Mouse (Mus musculus) heart, embryonic 13.5 days (tissue): ENCODE measurements at regions not wholly inside any gene's neighbourhood (a gene's known extent, or its start where the extent isn't known, plus 50 kb on each side); places are given as distances from the start of the nearest gene placed in this dataset.

Source experiments
- ATAC-seq: fragments of 200-750 bp; cut with Nextera tagmentation; 2 replicates; pipeline ENCODE4 v1.8.0; 2017; ENCODE audit warnings: moderate TSS enrichment; ENCODE audit not compliant: insufficient number of reproducible peaks, low FRiP score, low TSS enrichment; ENCODE audit errors: extremely low read depth
- H3K27ac ChIP-seq: fragments of 300-500 bp; sonication (generic); replicated peaks from 2 replicates; pipeline ENCODE4 v1.5.1; 2015; ENCODE audit warnings: moderate library complexity, mild to moderate bottlenecking, inconsistent platforms
- H3K27me3 ChIP-seq: fragments of 300-500 bp; sonication (generic); replicated peaks from 2 replicates; pipeline ENCODE4 v1.6.1; 2015; ENCODE audit warnings: mild to moderate bottlenecking, inconsistent platforms
- H3K36me3 ChIP-seq: fragments of 300-500 bp; sonication (generic); 2 replicates; pipeline ENCODE4 v1.6.1; 2015; ENCODE audit warnings: mild to moderate bottlenecking, inconsistent platforms
- H3K4me1 ChIP-seq: fragments of 300-500 bp; sonication (generic); 2 replicates; pipeline ENCODE4 v1.6.1; 2015; ENCODE audit warnings: inconsistent platforms
- H3K4me2 ChIP-seq: fragments of 300-500 bp; sonication (generic); 2 replicates; pipeline ENCODE4 v1.6.1; 2015; ENCODE audit warnings: inconsistent platforms, mild to moderate bottlenecking, moderate library complexity
- H3K4me3 ChIP-seq: fragments of 300-500 bp; sonication (generic); 2 replicates; pipeline ENCODE4 v1.5.1; 2015; ENCODE audit warnings: moderate library complexity, mild to moderate bottlenecking, inconsistent platforms
- H3K9ac ChIP-seq: fragments of 300-500 bp; sonication (generic); 2 replicates; pipeline ENCODE4 v1.6.1; 2015; ENCODE audit warnings: inconsistent platforms, mild to moderate bottlenecking, moderate library complexity
- H3K9me3 ChIP-seq: fragments of 300-500 bp; sonication (generic); 2 replicates; pipeline ENCODE4 v1.6.1; 2016; ENCODE audit warnings: inconsistent platforms
- WGBS: fragments of 180-500 bp; shearing (Covaris S2); methylation state at CpG from one replicate; pipeline ENCODE4 v1.1.7; 2015; ENCODE audit warnings: mixed read lengths; 5-methylcytosine and 5-hydroxymethylcytosine counted together

DNA sequence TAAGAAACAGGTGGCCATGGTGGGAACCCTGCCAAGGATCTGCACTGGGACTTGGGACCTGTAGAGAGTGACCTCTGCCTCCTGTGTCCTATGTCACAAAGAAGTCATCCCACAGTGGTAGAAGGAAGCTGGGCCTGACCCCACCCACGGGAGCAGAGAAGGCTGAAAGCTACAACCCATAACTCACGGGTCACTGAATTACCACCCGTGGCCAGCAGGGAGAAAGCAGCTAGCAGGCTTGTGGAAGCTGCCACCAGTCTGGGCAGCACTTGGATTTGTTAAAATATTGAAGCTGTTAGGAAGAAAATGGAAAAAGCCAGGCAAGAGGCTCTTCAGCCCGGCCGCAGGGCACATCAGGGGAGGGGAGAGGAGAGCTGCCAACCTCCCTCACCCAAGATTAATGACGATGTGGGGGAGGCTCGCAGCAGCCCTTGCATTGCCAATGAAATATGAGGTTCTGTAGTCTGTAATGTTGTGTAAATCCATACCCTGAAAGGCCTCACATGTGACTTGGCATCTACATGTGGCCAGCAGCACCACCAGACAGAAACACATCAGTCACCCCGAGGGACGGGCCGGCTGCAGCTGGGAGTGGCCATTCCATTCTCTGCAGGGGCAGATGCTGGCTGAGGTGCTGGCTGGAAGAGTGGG is 94.5 kb downstream of the Olfm1 start:
- 0 out of 2 replicates have a peak, but pooled peaks cover 6% of the 10 kb centered on the region for H3K4me1 ChIP-seq
- no peak overlapping the region for H3K9ac ChIP-seq
- H3K4me2 ChIP-seq, result no peak overlapping the region
- peaks cover 24% of the 10 kb centered on the region; the same call in 1 of the 2 replicates for H3K27me3 ChIP-seq
- 51% methylated on average over 10 of the region's 10 CpGs for WGBS
- no peak for ATAC-seq
- no peaks in the 10 kb centered on the region for H3K9me3 ChIP-seq
- H3K27ac ChIP-seq, result no peak overlapping the region
- no peak overlapping the region for H3K4me3 ChIP-seq
- H3K36me3 ChIP-seq, result no peaks in the 10 kb centered on the region

GRCm38 (mm10) chr2:28289339-28289738 is 96.5 kb downstream of the Olfm1 start:
- Histone ChIP-seq H3K27me3 (peaks cover 26% of the 10 kb centered on the region; the same call in 1 of the 2 replicates), H3K27ac (no peak overlapping the region), H3K9ac (no peak overlapping the region), H3K9me3 (no peaks in the 10 kb centered on the region), H3K4me1 (0 out of 2 replicates have a peak, but pooled peaks cover 6% of the 10 kb centered on the region), H3K4me2 (no peak overlapping the region), H3K4me3 (no peak overlapping the region), H3K36me3 (no peaks in the 10 kb centered on the region)
- 74% methylated on average over 6 of the region's 6 CpGs for WGBS
- ATAC-seq, result no peak

DNA sequence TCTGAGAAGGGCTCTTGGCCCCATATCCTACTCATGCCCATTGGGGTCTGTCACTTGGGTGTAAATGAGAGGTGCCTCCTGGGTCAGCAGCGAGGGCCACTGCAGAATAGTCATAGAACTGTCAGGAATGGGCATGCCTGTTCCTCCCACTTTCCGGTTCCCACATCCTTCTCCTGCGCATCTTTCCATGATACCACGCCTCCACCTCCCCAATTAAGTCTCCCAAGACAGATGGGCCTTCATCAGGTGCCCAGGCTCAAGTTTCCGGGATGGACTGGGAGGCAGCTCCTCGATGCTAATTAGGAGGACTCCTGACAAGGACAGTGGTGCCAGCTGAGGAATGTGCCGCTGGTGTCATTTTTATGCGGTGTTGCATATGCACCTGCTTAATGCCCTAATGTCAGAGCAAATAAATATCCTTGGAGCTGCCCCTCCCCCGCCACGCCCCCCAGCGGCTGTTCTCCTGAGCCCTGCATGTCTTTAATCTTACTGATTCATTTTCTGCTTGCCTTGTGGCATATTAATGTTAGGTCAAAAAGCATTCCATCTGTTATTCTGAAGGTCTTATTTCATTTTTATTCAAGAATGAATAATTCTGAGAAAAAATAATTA is 97.2 kb downstream of the Olfm1 start:
- Histone ChIP-seq H3K9me3 (no peaks in the 10 kb centered on the region), H3K4me2 (no peak overlapping the region), H3K27ac (no peak overlapping the region), H3K27me3 (peaks cover 23% of the 10 kb centered on the region; the same call in 1 of the 2 replicates), H3K9ac (no peak overlapping the region), H3K4me3 (no peak overlapping the region), H3K4me1 (0 out of 2 replicates have a peak, but pooled peaks cover 6% of the 10 kb centered on the region), H3K36me3 (no peaks in the 10 kb centered on the region)
- no peak for ATAC-seq
- 66% methylated on average over 11 of the region's 11 CpGs for WGBS

- no peaks in the 10 kb centered on the region for H3K36me3 ChIP-seq
- 52% methylated on average over 7 of the region's 7 CpGs for WGBS
- no peak overlapping the region for H3K4me3 ChIP-seq
- no peak for ATAC-seq
- H3K27me3 ChIP-seq, result peaks cover 18% of the 10 kb centered on the region; the same call in 1 of the 2 replicates
- H3K4me2 ChIP-seq, result no peak overlapping the region
- no peaks in the 10 kb centered on the region for H3K9me3 ChIP-seq
- no peak overlapping the region for H3K9ac ChIP-seq
- H3K4me1 ChIP-seq, result 0 out of 2 replicates have a peak, but pooled peaks cover 6% of the 10 kb centered on the region
- no peak overlapping the region for H3K27ac ChIP-seq
Observed at GRCm38 (mm10) chr2:28294509-28294908, 101.7 kb downstream of the Olfm1 start.

DNA sequence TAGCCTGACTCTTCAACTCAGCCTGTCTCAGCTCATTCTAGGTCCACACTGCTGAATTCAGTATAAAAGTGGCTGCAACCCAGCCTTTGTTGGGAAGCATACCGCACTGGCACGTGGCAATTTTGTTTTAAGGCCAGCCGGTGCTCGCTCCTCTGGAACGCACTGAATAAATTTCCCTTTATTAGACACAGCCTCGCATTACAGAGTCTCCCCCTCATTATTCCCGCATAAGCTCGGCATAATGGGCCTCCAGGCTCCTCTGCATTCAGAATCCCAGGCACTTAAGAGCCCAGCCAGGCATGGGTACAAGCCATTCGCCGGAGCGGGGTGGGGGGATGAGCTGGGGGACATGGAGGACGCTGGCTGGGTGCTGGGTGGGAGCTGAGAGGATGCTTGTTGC is 103.4 kb downstream of the Olfm1 start:
- H3K4me1 ChIP-seq, result 0 out of 2 replicates have a peak, but pooled peaks cover 6% of the 10 kb centered on the region
- 80% methylated on average over 12 of the region's 12 CpGs for WGBS
- H3K27me3 ChIP-seq, result peaks cover 13% of the 10 kb centered on the region; the same call in 1 of the 2 replicates
- H3K4me2 ChIP-seq, result no peak overlapping the region
- no peak overlapping the region for H3K4me3 ChIP-seq
- ATAC-seq, result no peak
- H3K9me3 ChIP-seq, result no peaks in the 10 kb centered on the region
- no peak overlapping the region for H3K27ac ChIP-seq
- no peaks in the 10 kb centered on the region for H3K36me3 ChIP-seq
- H3K9ac ChIP-seq, result no peak overlapping the region

DNA sequence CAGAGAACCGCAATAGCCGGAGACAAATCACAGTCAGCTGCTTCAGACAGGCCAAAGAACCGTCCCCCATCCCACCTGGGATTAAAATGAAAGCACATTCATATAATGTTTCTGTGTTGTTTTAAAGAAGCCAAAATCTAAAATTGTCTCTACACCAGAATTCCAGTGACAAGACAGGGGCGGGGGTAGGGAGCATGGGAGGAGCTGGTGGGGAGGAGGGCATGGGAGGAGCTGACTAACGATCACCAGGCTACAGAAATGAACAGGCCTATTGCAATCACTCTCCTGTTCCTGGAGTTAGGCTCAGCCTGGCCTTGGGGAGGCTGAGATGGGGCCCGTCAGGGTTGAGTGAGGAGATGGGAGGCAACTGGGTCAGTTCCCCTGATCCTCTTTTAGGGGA is 105.9 kb downstream of the Olfm1 start:
- Histone ChIP-seq H3K9me3 (no peaks in the 10 kb centered on the region), H3K36me3 (no peaks in the 10 kb centered on the region), H3K4me1 (no peaks in the 10 kb centered on the region), H3K27me3 (peaks cover 11% of the 10 kb centered on the region; the same call in 1 of the 2 replicates), H3K4me3 (no peak overlapping the region), H3K4me2 (no peak overlapping the region), H3K9ac (no peak overlapping the region), H3K27ac (no peak overlapping the region)
- no peak for ATAC-seq
- 49% methylated on average over 6 of the region's 6 CpGs for WGBS

- ATAC-seq, result no peak
- H3K4me2 ChIP-seq, result no peak overlapping the region
- H3K4me3 ChIP-seq, result no peak overlapping the region
- H3K4me1 ChIP-seq, result no peaks in the 10 kb centered on the region
- H3K9me3 ChIP-seq, result no peaks in the 10 kb centered on the region
- H3K27ac ChIP-seq, result no peak overlapping the region
- WGBS, result 70% methylated on average over 2 of the region's 2 CpGs
- H3K27me3 ChIP-seq, result peaks cover 11% of the 10 kb centered on the region; the same call in 1 of the 2 replicates
- H3K36me3 ChIP-seq, result no peaks in the 10 kb centered on the region
- H3K9ac ChIP-seq, result no peak overlapping the region
Observed at GRCm38 (mm10) chr2:28299346-28299745, 106.6 kb downstream of the Olfm1 start.

- ATAC-seq, result no peak
- H3K27me3 ChIP-seq, result 0 out of 2 replicates have a peak, but pooled peaks cover 8% of the 10 kb centered on the region
- 72% methylated on average over 4 of the region's 4 CpGs for WGBS
- H3K4me3 ChIP-seq, result no peak overlapping the region
- no peak overlapping the region for H3K9ac ChIP-seq
- no peaks in the 10 kb centered on the region for H3K4me1 ChIP-seq
- H3K27ac ChIP-seq, result no peak overlapping the region
- no peaks in the 10 kb centered on the region for H3K36me3 ChIP-seq
- no peaks in the 10 kb centered on the region for H3K9me3 ChIP-seq
- no peak overlapping the region for H3K4me2 ChIP-seq
Observed at GRCm38 (mm10) chr2:28301313-28301712, 108.5 kb downstream of the Olfm1 start.

DNA sequence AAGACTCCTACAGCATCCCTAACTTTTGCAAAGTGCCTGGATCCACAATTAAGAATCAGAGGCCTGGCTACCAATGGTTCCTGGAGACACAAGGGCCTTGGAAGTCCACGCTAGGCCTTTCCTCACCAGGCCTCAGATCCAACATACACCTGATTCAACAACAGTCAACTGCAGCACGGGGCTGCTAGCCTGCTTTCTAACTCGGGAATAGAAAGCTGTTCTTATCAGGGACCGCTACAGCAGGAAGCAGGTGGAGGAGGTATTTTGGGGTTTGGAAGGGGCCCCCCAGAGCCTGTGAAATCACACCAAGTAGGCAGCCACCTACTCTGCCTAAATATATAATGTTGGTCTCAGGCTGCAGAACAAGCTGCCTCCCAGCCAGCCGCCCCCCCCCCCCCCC is 111.1 kb downstream of the Olfm1 start:
- ATAC-seq, result no peak
- Histone ChIP-seq H3K9me3 (no peaks in the 10 kb centered on the region), H3K27ac (no peak overlapping the region), H3K4me2 (no peak overlapping the region), H3K4me1 (no peaks in the 10 kb centered on the region), H3K9ac (no peak overlapping the region), H3K36me3 (no peaks in the 10 kb centered on the region), H3K27me3 (peaks cover 5% of the 10 kb centered on the region; the same call in 1 of the 2 replicates), H3K4me3 (no peak overlapping the region)
- WGBS, result 65% methylated on average over 5 of the region's 5 CpGs

DNA sequence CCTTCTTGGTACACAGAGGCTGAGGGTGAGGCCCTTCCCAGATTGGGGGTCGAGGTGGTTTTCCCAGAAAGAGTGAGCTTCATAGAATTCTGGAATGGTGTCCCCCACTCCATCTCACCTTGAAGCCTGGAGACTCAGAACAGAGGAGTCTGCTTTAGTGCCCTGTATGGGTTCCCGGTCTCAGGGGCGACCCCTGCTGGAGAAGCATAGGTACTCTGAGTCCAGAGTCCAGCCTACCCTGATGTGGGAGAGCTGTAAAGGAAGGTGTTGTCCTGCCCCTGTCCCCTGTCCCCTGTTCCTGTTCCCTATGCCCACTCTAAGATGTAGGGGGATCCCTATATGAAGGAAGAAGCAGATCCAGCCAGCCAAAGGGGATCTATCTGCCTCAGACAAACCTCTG is 111.9 kb downstream of the Olfm1 start:
- H3K4me3 ChIP-seq, result no peak overlapping the region
- no peaks in the 10 kb centered on the region for H3K36me3 ChIP-seq
- H3K4me2 ChIP-seq, result no peak overlapping the region
- no peak overlapping the region for H3K27ac ChIP-seq
- H3K4me1 ChIP-seq, result no peaks in the 10 kb centered on the region
- no peak for ATAC-seq
- H3K9ac ChIP-seq, result no peak overlapping the region
- 10% methylated on average over 3 of the region's 3 CpGs for WGBS
- no peaks in the 10 kb centered on the region for H3K9me3 ChIP-seq
- H3K27me3 ChIP-seq, result peaks cover 7% of the 10 kb centered on the region; the same call in 1 of the 2 replicates

DNA sequence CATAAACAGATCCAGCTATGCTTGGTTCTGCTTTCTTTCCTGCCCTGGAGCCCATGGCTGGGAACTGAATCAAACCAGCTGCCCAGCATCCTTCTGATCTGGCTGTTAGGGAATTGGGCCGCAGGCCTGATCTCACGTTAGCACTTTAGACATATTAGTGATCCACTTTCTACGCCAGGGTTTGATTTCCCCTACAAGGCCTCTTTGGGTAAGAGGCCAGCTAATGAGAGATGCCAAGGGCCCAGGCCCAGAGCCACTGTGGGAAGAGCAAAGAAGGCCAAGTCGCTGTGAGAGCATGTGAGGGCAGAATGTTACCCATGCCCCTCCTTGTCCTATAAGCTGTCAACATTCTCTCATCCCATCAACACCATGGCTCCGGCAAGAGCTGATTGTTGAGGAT is 116.3 kb downstream of the Olfm1 start:
- Histone ChIP-seq H3K27ac (no peak overlapping the region), H3K27me3 (peaks cover 7% of the 10 kb centered on the region; the same call in 1 of the 2 replicates), H3K4me1 (no peaks in the 10 kb centered on the region), H3K36me3 (no peaks in the 10 kb centered on the region), H3K9ac (no peak overlapping the region), H3K9me3 (no peaks in the 10 kb centered on the region), H3K4me3 (no peak overlapping the region), H3K4me2 (no peak overlapping the region)
- no peak for ATAC-seq
- WGBS, result 71% methylated on average over 5 of the region's 5 CpGs

DNA sequence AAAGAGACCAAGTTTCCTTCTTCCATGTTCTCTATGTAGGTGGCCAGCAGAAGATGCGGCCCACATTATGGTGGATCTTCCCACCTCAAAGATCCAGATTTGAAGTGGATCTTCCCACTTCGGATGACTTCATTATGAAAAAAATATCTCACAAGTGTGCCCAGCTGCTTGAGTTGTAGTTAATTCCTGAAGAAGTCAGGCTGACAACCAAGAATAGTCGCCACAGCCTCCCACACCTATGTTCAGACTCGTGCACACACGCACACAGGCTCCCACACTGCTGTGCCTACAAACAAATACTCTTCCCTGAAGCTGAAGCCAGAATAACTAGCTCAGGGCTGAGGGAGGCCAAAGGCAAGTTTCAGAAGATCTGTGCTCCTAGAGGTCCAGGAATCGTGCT is 119.4 kb downstream of the Olfm1 start:
- Histone ChIP-seq H3K4me2 (no peak overlapping the region), H3K27me3 (peaks cover 4% of the 10 kb centered on the region; the same call in 1 of the 2 replicates), H3K4me3 (no peak overlapping the region), H3K9ac (no peak overlapping the region), H3K4me1 (no peaks in the 10 kb centered on the region), H3K27ac (no peak overlapping the region), H3K36me3 (no peaks in the 10 kb centered on the region), H3K9me3 (no peaks in the 10 kb centered on the region)
- ATAC-seq, result no peak
- 73% methylated on average over 6 of the region's 6 CpGs for WGBS
